Mouse (Mus musculus) testis, adult 2 months (tissue): Measurements from ENCODE around the gene Lifr.

Experiments
- CTCF ChIP-seq: fragments of 200-500 bp; IDR thresholded peaks from 2 replicates; pipeline ENCODE4 v1.5.1; 2012; ENCODE audit warnings: low read depth, mild to moderate bottlenecking, inconsistent platforms, low read length, moderate library complexity; ENCODE audit not compliant: control insufficient read depth, insufficient read depth, insufficient replicate concordance
- POLR2A ChIP-seq: fragments of 200-500 bp; IDR thresholded peaks from 2 replicates; pipeline ENCODE4 v1.6.1; 2012; ENCODE audit warnings: low read depth, mild to moderate bottlenecking, inconsistent platforms, low read length, moderate library complexity; ENCODE audit not compliant: control insufficient read depth

- no peak for TF ChIP-seq POLR2A
- TF ChIP-seq CTCF = no peak
Measured at GRCm38 (mm10) chr15:7105224-7105623, 14.8 kb downstream of the Lifr start.
